Mouse (Mus musculus): ENCODE measurements around the gene Arhgap24.

The Arhgap24 gene

DNA sequence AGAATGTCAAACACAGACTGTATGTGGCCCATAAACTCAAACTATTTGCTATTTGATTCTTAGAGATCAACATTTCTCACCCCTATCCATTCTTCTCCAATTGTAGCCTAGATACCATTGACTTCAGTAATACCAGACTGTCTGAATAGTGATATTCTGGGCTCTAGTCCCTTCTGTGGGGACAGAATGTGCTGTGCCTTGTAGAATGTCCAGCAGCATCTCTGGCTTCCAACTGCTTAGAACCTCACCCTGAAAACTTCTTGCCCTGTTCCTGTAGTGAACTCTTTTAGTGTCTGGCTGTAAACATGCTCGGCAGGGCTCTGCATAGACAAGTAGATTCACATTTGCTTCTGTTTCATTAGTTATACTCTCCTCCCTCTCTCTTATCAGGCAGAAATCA is 110.2 kb downstream of the Arhgap24 start:
- no peak for DNase-seq

DNA sequence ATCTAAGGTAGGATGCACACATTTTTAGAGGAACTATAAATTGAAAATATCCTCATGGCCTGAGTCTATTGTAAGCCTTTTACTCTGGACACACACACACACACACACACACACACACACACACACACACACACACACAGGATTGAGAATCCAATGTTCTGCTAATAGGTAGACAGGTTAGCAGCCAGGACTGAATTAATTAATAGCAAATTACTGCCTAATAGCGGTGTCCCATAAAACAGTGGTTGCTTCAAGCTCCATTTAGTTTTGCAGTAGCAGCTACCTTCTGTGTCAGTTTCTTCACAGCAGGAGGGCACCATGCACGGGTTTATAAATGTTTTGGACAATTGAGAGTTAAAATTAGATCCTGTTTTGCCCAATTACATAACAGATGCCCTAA is 111.9 kb downstream of the Arhgap24 start:
- no peak for DNase-seq

DNA sequence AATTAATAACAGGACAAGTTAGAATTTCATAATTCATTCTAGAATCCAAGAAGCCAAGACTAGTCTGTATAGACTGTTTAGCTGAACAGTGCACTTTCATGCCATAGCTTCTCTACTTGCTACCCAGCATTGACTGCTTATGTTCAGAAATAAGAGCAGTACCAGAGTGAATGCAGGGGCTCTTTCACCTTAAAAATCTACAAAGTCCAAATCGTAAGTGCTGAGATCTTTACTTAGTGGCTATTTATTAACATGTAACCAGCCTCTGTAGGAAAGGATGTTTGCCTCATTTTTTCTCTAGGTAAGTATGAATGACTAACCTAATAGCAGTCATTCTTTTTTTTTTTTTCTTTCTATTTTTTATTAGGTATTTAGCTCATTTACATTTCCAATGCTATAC is 117.9 kb downstream of the Arhgap24 start:
- DNase-seq = no peak

DNA sequence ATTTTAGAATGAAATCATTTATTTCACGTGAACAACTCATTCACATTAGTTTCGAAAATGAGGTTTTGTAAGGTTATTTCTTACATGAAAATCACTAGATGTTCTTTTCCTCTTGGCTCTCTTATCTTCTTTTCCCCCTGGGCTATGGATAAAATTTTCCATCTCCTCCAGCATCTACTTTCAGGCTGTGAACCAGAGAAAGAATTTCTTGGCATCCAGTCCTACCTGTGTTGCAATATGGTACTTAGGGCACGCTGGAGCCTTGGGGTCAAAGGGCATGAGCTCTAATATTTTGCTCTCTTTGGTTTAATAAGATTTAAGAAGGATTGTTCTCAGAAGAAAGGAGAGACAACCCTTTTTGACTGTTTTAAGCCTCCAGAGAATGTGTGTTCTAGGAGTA is 132.4 kb downstream of the Arhgap24 start:
- DNase-seq = no peak

DNA sequence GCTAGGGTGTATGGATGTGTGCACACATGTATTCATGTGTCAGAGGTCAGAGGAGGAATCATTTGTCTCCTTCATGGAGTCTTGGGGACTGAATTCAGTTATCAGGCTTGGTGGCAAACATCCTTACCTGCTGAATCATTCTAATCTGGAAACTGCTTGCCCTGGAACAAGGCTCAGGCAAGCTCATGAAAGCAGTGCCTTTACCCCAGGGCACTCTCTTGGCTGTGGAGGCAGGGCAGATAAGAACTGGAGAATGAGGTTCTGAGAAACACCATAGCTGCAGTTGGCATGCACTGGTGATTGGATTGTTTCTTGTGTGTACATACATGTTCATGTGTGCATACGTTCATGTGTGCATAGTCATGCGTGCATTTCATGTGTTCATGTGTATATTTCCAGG is 132.9 kb downstream of the Arhgap24 start:
- DNase-seq = no peak

DNA sequence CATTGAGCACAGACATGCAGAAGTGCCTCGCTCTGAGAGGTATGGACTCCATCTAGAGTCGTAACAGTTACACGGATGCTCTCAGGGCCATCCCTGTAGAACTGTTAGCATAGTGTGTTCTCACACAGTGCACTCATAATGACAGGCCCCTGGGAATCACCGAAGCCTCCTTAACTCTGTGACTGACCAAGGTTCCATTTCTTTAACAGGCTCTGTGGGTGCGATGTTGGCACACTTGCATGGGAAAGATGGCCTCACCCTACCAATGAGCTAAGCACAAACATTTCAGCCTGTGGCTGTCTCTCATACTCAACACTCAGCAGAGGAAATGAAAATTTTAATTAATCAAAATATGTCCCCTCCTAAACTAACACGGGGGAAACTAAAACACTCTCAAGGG is 134.1 kb downstream of the Arhgap24 start:
- no peak for DNase-seq

DNA sequence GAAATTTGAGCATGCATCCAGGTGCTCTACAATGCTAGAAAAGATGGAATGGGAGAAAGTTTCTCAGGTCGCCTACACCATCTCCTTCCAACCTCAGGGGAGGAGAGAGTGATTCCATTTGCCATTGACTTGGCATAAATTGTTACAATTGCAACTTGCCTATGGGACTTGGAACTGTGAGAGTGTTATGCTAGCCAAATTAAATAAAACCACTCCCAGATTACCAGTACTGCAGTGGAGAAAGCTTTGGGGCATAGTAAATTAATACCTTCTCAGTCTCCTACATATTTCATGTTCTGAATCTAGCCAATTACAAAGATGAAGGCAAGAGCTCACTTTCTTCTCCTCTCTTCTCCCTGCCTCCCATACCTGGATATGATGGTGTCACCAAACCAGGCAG is 139.8 kb downstream of the Arhgap24 start:
- DNase-seq = no peak

DNA sequence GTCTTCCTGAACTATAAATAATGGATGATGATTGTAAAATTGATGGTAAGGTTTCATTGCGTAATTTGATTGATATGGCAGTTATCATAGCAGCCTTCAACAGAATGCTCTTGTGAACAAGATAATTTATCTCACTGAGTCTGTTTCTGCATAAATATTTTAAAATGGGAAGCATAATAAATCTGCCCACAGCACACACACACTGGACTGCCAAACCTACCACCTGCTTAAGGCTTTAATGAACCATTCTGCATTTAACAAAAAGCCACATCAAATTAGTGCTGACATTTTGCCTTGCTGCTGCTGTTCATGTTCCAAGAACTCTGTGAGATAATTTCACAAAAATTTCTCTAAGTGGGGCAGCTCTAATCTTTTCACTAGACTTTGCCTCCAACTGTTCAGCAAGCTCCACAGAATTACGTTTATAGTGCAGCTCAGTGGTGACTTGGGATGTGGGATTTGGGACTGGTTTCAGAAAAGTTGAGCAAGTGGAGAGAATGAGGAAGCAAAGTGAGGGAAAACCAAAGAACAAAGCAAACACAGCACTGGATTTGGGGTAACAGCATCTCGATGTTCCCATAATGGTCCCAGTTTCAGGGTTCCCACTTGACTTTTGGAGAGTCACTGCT is 142.7 kb downstream of the Arhgap24 start:
- DNase-seq = no peak

DNA sequence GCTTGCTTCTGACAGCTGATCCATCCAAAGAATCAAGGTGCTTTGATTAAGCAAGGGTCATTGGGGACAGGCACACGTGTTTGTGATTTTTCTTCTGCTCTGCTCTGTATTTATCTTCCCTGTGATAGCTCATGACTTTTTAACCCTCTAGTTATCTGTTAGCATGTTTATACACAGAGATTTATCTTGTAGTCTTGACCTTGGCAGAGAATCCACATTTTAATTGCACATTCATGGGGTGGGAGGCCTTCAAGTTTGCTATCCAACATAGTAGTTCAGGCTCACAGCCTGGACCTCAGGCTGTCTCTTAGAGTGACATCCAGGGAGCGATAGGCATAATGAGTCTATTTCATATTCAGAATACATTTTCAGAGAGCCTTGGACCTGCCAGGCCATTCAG is 145.5 kb downstream of the Arhgap24 start:
- DNase-seq = peak; percentile 17

DNA sequence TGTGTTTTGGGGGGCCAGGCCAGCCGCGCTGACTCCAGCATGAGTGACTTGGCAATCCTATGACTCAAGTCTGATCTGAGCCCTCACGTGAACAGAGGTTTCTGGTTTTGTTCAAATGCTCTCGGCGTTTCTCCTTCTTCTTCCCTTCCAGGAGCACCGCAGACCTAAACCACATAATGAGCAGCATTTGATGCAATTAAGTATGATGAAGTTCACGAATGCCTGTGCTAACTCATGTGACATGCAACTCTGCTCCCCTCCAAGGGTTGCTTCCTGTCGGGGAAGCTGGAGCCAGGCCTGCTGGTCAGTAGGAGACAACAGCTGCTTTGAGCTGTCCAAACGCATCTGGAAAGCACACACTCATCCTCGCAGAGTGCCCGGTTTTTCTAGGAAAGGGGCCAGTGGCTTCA is 148.2 kb downstream of the Arhgap24 start:
- peak; percentile 69 for DNase-seq

DNA sequence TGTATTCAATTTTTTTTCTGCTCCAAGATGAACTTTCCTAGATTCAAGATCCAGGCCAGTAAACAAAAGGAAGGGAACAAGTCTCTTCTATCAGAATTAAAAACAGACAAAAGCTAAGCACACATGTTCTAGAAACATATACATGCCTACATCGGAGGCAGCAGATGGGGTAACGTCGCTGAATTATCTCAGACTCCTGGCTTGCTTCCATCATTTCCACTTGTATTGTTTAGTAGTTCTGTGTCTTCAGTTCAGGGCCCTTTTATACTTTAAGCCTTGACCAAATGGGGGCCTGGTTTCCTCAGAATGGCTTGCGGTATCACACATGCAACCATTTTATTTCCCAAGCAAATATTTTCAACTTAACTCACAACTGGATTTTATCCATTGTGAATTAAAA is 154.4 kb downstream of the Arhgap24 start:
- DNase-seq = no peak

DNA sequence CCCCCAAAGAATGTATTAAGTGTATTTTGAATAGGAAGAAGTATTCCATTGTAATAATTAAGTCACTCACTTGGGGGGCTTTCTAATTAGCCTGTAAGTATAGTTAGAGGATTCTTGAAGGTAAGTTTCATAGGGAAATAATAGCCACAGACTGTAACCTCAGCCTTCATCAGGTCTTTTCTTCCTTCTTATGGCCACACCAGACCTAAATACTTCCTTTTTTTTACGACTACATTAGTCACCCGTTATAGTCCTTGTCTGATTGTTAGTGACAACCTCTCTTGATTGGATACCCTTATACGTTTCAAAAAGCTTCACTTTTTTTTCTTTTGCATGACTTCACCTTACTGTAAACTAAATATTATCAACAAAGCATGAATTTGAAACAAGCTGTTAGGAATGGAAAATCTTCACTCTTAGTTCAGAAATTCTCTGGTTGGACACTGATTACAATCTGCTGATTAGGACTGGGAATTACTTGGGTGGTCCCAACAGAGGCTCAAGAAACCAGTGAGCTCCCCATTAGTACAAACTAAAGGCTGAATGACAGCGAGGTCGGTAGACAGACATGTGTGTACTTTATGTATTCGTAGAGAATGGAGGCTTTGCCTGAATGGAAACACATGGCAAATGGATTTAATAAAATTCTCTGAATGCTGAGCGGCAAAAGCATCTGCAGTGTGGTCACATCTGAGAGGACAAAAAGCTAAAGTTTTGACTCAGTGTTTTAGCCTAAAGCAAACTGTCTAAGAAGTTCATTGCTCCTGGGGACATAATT is 158.8 kb downstream of the Arhgap24 start:
- no peak for DNase-seq

DNA sequence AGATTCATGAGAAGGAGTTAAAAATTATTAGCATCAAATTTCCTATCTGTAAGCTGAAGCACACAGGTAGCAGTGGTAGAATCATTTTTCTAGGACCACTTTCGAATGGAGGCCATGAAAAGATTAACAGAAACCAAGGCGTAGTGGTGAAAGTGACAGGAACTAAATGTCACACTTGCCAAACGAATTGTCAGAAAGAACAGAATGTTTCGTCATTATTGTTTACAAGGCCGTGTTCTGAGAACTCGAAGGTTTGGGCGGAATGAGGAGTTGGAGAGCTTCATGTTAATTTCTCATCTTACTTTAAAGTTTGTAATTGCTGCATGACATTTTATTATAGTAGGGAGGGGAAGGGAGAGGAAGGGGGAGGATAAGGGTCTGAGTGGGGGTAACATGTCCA is 162.2 kb downstream of the Arhgap24 start:
- DNase-seq = no peak

DNA sequence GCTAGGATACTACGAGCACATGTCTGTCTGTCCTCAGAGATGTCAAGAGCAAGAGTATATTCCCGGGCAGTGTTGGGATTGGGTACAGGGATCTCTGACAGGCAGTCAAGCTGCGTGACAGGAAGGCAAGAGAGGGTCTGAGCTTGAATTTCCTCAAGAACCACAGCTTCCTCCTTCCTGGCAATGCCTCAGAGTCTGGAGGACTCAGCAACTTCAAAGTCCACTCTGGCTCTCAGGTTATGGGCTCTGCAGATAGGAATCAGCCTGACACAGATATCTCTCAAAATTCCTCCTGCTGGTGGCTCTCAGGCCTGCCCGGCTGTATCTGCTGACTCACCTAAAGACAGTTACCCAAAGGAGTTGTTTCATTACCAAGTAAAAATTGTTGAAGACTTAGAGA is 162.6 kb downstream of the Arhgap24 start:
- DNase-seq = no peak

DNA sequence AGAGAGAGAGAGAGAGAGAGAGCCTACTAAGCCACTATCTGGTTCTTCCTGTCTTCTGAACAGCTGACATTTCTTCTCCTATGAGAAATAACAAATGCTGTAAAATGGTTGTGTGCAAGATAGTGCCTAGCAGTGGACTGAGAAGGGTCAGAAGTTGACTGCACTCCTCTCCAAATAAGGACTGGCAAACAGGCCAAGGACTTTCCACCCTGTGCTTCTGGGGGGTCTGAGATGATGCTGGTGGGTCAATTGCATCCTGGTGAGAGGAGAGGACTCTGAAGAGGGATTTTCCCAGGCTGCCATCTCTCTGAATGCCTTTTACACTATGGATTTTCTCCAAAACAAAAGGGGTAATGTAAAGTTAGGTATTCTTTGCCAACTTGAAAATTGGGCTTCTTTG is 177.9 kb downstream of the Arhgap24 start:
- DNase-seq = no peak

DNA sequence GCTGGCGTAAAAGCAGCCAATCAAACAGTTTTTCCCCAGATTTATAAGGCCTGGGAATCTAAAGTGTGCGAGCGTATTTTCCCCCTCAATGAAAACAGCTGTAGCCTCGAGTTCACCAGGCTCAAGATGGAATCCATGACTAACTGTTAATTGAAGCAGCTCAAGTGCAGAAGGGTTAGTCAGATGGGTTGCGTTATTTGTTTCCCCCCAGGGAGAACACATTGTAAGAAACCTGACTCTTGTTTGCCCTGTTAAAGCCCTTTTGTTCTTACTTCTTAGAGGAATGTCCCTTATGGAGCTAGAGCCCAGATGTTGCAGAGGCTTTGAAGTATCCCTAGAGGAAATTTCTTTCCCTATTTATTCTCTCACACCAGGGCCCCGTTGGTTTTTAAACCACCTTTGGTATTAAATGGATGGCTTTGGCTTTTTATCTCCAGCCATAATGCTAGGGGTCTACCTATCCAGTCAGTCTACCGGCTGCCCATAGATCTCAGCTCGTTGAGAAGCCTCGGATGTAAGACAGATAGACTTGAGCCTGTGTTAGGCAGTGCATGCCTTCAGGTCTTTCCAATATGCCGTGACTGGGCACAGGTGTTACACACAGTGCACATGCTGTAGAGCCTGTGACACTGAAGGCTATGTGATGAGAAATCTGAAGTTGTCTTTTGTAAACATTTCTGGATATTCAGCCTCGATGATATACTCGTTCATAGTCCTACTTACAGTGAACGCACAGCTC is 184.0 kb downstream of the Arhgap24 start:
- no peak for DNase-seq

DNA sequence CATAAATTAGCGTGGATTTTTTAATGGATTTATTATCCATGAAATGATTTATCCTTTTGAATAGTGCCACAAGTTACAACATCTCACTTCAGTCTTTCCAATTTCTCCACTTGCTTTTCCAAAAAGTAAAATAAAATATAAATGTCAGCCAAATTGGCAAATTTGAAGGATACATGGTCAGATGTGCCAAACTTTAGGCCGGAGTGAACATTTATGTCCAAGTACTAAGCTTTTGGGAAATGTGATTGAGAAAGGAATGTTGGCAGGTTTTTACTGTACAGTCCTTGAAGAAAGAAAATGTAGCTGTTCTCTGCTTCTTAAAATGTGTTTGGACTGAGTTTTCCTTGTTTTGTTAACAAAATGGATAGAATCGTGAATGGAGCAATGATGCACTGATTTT is 185.7 kb downstream of the Arhgap24 start:
- DNase-seq = no peak

DNA sequence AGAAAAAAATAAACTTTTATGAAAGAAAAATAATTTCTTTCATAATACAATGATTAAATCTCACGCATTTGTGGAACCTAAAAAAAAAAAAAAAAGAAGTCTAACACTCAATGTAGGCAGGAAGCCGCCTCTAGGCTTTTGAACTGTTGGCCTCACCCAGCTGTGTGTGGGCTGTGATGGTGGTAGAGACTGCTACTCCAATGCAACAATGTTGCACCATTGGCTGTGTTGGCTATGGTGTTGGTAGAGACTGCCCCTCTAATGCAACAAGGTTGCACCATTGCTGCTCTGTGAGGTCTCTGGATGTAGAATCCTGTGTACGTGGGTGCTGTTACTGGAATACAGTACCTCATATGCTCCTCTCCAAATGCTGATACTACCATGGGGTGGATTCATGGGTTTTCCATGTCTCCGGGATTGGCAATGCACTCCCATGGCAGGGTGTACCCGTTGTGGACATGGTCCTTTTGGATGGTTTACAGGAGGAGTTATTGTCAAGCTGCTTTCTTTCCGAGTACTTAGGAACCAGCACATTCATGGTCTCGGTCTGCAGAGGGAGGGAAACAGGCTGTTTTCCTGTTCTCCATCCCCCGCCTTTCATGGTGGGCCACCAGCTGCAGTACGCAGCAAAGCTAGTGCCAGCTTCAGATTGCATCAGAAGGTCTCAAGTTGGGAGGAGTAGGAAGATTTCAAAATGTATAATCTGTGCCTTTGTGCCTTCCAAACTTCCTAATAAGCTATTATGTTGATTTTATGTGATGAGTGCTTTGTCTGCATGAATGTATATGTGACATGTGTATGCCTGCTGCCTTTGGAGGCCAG is 186.8 kb downstream of the Arhgap24 start:
- DNase-seq = no peak

DNA sequence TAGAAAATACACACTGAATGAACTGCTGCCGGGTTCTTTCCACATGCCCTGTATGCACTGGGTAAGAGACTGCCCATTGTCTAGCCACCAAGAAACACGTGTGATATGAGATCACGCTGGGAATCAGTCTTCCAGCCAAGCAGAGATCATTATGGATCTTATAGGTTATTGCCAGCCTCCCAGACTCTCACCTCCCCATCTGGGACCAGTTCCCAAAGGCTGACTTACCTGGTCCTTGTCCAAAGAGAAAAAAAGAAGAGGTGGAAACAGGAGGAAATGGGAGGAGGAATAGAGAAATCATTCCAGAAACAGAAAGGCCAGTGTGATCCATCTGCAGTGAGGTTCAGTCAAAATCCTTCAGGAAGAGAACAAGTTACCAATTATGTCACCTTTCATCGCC is 189.0 kb downstream of the Arhgap24 start:
- no peak for DNase-seq

DNA sequence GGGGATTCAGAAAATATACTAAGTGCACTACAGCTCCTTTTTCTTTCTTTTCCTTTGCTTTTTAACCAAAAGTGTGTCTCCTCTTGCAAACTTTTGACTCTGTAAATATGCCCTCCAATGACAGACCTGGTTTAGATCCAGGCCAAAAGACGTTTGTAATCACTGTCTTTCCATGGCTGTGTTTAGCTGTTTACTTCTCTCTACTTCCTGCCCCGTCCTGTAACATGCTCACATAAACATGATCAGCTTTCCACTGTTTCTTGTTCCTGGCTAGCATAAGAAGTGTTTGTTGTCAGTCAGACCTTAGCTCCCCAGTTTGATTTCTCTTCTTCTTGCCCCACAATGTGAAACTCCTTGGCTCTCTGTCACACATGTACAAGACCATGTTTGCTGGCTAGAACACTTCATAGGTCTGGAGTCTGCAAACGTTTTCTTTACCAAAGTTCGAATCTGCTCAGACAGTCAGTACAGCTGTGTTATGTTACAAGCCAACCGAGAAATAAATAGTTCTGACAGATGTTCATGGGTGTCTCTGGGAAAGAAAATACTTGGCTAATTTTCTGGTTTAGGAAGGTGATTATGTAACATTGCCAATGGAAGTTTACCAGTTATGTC is 189.6 kb downstream of the Arhgap24 start:
- no peak for DNase-seq

DNA sequence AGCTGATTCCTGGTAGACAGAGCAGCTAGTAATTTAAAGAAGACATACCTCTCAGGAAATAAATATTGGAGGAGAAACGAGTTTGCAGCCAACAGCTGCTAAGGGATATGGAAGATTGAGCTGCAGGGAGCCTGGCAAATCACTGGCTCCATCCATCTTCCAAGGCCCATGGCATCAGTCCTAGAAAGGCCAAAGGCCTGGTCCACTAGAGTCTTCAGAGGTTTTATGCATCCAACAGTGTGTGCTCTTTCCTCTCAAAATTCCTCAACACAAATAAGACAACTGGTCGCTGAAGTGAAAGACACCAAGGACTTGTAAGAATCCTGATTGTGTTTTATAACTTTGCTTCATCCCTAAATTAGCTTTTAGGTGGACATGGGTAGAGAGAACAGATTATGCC is 194.1 kb downstream of the Arhgap24 start:
- DNase-seq = no peak

DNA sequence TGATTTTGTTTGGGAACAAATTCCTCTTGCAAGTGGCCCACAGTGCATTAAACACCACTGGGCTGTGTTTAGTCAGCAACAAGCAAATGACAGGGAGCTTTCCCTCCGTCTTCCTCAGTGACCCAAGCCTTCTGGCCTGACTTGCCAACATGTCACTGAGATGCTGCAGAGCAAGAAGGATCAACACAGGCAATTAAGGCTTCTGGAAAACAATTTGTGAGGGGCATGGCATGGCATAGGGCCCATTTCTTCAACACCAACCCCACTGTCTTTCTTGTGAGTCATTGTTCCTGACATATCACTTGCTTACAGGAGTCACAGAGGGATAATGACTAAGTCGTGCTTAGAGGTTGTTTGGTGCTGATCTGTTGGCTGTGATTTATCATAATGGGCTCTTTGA is 196.0 kb downstream of the Arhgap24 start:
- DNase-seq = no peak

DNA sequence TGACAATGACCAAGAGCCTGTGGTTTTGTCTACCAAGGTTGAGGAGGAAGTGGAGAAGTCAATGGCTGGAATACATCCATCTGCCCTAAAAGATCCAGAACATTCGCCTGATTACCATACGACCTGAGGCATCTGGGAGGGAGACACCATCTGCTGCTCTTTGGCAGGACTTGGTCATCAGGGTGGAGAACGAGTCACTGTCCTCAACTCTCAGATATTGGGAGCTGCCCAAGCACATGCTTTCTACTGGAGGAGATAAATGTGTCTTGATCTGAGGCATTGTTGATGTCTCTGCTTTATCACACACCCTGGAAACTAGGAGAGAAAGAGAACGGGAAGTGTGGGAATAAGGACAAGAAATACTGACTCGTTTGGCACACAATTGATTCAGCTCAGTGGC is 206.5 kb downstream of the Arhgap24 start:
- DNase-seq = no peak

Measured in kidney, postnatal 10 days (tissue).